Mouse (Mus musculus) G1E (cell line): ENCODE measurements around the gene Tshz2.

ENCODE experiments used
- CTCF ChIP-seq: IDR thresholded peaks from 2 replicates; pipeline ENCODE4 v1.5.1; 2012; ENCODE audit warnings: low read depth, low read length, inconsistent platforms, mixed read lengths
- TAL1 ChIP-seq: conservative IDR thresholded peaks from 2 replicates; pipeline ENCODE4 v1.6.1; 2012; ENCODE audit warnings: low read depth, low read length, inconsistent platforms, mixed read lengths

DNA sequence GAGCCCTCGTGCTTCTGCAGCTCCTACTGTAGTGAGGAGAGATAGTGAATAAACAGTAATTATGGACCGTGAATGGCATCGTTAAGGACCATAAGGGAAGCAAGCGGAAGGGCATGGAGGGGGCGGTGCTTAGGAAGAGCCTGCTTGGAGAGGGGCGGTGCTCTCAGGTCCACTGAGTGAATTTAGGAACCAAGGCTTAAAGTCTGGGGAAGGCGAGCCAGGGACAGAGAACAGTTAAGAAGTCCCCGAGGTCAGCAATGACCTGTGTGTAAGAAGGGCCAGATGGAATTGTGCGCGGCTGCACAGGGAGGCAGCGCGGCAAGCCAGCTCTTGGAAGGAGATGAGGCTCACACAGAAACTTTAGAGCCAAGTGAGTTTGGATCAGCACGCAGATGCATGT, 354.4 kb downstream of the Tshz2 start:
- TF ChIP-seq CTCF (no peak), TAL1 (no peak)
